Mouse (Mus musculus) C2C12 (cell line): ENCODE data around the gene Fam171a2.

Experiments used
- CTCF ChIP-seq: IDR thresholded peaks from one replicate; pipeline ENCODE4 v1.5.1; 2011; ENCODE audit not compliant: control insufficient read depth, insufficient read depth, insufficient read length
- MAX ChIP-seq: IDR thresholded peaks from one replicate; pipeline ENCODE4 v1.6.1; 2011; ENCODE audit warnings: mild to moderate bottlenecking, control low read depth
- USF1 ChIP-seq: IDR thresholded peaks from one replicate; pipeline ENCODE4 v1.6.1; 2011; ENCODE audit warnings: low read depth, mild to moderate bottlenecking, control low read depth, moderate library complexity

DNA sequence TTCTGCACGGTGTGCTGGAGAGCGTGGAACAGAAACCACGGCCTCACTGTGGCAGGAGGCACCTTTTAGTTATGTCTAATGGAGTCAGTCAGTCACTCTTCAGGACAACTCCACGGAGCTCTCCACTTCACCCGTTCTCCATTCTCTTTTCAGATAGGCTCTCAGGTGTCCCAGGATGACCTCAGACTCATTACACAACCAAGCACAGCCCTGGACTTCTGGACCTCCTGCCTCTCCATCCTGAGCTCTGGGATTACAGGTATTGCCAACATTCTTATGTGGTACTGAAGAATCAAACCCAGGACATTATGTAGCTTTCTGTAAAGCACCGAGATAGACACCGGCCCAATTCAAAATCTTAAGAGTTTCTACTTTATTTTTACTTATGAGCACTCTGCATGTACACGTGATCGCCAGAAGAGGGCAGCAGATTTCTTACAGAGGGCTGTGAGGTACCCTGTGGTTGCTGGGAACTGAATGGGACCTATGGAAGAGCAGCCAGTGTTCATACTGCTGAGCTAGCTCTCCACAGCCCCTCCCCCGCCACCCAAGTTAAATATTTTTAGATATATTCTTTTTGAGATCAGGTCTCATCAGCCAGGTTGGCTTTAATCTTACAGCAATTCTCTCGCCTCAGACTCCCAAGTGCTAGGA lies 39.4 kb upstream of the Fam171a2 start:
- TF ChIP-seq CTCF (peak; percentile 42), USF1 (peak; percentile 76), MAX (peak; percentile 79)
